Mouse (Mus musculus): ENCODE measurements around the gene Ecpas.
A peak's percentile ranks its signal among the peaks of the same experiment; 100 is the strongest.

Ecpas gene

DNA sequence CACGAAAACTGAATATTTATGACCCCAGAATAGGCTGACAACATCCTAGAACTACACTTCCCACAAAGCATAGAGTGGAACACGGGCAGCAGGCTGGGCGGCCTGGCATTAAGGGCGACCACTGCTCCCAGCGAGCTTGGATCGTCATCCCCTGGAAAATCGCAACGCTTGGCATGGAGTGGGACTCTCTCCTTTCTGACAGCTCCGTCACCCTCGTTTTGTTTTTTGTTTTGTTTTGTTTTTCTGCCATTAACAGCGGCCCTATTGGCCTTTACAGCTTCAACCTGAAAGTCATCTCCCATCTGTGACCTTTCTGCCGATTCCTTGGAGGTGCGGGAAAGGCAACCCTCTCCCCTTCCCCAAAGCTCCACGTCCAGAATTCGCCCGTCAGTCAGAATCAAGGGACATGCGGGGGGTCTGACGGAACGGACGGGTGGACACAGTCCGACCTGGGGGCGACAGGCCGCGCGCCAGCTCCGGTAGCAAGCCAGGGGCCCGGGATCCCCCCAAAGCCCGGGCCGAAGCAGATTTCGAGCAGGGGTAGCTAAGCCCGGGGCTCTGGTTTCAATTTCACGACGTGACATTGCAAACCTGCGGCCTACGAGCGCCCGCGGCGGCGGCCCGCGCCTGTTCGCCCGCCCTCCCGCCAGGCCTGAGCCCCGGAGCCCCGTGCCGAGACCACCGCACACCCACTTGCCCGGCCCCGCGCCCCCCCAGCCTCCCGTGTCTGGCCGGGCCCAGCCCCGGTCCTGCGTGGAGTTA, 1.3 kb downstream of the Ecpas start:
- DNase-seq (ENCODE audit: low spot score) = peak; percentile 77

DNA sequence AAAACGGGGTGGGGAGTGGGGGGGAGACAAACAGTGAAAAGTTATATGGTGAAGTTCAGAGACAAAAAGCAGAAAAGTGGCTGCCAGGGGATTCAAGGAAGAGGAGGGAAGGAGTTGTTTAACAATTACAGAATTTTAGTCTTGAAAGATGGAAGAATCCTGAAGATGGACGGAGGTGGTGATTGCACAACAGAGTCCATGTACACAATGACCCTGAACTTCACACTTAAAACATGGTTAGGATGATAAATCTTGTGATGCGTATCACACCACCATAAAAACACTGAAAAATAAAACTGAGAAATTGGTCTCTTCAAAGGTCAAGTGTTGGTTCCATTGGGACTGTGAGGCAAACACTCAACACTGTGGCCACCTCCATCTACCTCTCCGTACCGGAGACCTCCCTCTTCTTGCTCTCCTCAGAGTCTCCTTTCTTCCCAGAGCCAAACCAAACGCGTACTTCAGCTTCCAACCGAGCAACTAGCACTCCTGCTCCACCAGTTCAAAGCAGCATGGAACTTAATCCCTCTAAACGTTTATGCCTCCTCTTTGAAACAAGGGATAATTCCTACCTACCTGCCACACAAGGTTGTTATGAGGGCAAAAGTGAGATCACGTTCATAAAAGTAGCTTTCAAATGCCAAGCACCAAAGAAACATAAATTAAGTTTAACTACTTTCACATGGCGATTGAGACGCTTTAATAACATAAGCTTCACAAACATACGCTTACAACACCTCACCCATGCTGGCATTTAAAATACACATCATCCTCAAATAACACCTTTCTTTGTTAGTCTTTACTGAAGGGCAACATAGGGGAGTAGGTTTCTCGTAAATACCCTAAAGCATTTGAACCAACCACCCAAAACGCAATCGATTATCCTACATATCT, 2.1 kb downstream of the Ecpas start:
- no peak for DNase-seq (ENCODE audit: low spot score)

DNA sequence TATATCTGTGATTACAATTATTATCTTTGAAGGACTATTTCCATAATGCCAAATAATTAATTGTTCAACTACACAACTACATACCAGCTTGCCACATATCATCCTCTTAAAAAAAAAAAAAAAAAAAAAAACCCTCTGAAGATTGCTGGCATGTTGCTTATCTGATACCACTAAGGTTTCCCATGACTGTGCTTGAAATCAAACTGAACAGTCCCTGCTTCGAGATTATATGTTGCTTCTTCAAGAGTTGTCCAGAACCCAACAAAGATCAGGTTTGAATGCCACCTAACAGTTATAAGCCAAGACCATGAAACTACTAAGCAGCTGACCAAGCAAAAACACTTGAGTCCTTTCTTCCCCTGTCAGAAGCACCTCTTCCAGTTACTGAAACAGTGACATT, 5.1 kb downstream of the Ecpas start:
- no peak for DNase-seq (ENCODE audit: low spot score)

DNA sequence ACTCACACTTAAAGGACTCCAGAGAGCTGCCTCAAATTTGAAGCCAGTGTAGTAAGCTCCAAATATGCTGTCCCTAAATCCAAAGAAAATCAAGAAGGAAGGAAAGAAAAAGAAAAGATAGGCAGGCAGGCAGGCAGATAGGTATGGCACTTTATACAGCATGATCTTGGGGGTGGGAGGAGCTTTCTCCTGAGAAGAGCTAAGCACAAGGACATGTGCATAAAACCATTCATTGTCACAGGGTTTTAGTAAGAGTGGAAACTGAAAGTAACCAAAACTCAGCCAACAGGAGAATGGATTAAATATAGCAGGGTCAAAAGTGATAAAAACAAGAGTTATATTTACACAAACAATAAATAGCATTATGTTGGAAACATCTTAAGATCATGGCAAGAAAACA, 14.2 kb downstream of the Ecpas start:
- no peak for DNase-seq (ENCODE audit: low spot score)

DNA sequence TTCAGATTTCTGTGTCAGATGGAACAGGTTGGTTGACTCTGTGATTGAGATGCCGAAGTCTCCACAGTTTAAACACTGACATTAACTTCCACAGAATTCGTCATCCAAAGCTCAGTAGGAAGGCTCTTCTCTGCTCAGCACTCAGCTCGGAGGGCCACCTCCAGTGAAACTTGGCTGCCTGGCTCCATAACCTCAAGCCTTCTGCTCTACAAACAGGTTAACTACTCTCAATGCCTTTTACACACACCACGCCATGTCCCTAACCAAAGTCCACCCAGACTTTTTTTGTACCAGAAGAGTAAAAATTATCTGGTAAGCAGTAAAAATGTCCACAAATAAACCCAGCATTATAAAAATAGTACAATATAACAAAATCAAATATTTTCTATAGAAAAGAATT, 15.1 kb downstream of the Ecpas start:
- no peak for DNase-seq (ENCODE audit: low spot score)

DNA sequence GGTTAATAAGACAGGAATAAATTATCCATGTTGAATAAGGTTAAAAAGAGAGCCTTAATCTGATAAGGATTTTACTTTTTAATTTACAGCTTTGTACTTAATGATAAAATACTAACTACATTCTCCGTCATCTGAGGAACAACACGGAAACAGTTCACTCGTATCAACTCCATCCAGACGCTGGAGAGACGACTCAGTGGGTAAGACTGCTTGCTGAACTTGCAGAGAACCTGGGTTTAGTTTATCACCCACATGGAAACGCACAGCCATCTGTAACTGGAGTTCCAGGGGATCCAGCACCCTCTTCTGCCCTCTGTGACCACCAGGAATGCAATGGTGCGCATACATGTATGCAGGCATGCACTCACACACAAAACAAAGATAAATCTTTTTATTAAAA, 18.1 kb downstream of the Ecpas start:
- no peak for DNase-seq (ENCODE audit: low spot score)

DNA sequence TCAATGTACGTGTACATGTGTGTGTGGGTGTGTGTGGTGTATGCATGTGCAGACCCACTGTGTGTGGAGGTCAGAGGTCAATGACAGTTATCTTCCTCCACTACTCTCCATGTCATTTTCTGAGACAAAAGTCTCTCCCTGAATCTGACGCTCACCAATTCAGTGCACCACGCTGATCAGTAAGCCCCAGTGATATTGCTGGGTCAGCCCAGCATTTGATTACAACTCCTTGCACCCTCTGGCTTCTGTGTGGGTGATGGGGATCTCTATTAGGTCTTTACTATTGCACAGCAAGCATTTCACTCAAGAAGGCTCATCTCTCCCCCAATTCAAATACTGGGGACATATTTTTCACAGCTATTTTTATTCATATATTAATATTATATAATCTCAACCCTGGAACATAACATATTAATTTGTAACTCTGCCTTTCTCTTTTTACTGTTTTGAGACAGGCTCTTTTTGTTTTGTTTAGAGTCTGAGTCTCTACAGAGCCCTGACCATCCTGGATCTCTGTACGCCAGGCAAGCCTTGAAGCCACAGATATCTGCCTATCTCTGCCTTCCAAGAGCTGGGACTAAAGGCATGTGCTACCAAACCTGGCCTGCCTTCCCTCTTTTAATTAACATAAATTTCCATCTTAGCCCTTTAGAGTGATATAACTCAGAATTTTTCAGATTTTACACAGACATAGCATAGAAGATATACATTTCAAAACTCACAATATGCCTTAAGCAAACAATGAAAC, 22.3 kb downstream of the Ecpas start:
- no peak for DNase-seq (ENCODE audit: low spot score)

DNA sequence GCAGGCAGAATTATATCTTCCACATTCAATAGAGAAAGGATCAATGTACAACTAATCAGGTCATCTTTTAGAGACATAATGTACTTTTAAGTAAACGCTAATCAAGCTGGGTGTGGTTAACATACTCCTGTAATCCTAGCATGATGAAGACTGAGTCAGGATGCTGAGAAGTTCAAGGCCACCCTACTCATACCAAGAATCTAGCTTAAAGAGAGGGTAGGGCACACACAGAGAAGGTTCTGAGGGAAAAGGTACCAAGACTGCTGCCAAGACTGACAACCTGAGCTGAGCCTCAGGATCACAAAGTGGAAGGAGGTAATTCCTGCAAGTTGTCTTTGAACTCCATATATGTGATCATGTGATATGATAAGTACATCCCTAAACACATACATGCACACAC, 24.0 kb downstream of the Ecpas start:
- no peak for DNase-seq (ENCODE audit: low spot score)

DNA sequence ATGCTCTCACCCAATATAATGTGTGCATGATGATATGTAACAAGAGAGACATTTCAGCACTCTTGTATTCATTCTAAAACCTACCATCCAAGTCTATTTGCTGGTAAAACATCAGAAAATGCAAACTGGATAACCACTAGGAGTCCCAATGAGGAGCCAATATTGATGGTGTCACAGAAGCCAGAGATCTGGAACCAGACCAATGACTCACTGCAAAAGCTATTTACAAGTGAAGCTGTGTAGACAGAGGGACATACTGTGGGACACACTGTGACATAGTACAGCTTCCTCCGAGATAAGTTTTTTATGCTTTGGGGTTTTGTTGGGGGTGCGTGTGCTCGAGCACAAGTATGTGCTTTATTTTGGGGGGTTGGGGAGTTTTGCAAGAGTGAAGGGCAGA, 24.9 kb downstream of the Ecpas start:
- DNase-seq (ENCODE audit: low spot score) = no peak

DNA sequence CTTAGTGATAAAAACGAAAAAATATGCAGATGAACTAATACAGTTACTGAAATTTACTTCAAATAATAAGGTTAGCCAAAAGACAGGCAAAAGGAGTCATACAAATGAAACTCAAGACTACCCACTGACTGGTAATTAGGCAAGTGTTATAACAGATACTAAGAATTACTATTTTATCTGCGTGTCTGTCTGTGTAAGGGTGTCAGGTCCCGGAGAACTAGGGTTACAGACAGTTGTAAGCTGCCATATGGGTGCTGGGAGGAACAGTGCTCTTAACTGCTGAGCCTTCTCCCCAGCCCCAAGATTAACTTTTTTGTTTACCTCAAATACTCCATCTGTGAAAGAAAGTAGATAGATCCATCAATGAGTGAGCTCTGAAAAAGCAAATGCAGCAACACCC, 25.8 kb downstream of the Ecpas start:
- DNase-seq (ENCODE audit: low spot score) = no peak

DNA sequence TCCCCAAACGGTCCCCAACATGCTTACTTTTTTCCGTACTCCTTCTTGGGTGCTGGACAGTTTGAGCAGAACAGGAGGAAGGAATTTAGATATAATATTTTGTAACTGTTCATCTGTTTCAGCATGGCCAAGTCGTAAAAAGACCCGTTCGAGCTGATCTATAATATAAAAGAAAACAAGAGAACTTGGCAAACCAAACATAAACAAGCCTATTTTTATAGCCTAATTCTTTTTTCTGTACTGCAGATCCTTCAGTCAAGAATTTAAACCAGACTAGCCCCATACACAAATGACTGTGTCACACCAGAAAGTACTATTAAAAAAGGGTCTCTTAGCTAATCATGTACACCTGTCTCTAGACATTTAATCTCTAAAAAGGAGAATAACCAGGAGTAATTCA, 27.2 kb downstream of the Ecpas start:
- DNase-seq (ENCODE audit: low spot score) = no peak

DNA sequence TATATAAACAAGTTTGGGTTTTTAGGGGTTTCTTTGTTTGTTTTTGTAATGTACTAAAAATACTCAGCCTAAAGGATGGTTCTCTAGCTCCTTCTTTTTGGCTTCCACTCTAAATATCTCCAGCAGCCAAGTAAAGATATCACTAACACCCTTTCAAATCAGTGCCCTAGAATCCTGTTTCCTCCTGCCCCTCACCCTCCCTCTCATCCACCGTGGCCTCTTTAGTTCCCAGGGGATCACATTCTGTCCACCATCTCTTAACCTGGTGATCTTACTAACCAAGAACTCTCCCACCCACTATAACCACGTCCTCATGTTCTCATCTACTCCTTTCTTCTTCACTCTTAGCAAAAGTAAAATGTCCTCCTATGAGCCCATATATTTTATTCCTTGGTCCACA, 28.7 kb downstream of the Ecpas start:
- no peak for DNase-seq (ENCODE audit: low spot score)

DNA sequence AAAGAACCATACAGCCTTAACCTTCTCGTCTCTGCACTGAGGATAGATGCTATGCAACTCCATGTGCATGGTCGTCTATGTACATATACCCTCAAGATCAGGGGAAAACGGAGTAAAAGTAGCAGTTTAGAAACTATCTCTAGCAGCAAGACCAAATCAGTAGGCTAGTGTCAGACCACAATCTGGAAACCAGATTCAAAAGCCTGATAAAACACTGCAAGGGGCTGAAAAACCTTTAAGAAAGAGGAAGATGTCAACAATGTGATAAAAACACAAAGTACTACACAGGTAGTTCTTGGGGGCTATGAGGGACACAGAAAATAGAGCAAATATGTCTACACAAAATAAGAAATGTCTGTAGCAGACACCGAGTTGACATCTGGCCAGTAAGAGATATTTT, 38.2 kb downstream of the Ecpas start:
- DNase-seq (ENCODE audit: low spot score) = no peak

DNA sequence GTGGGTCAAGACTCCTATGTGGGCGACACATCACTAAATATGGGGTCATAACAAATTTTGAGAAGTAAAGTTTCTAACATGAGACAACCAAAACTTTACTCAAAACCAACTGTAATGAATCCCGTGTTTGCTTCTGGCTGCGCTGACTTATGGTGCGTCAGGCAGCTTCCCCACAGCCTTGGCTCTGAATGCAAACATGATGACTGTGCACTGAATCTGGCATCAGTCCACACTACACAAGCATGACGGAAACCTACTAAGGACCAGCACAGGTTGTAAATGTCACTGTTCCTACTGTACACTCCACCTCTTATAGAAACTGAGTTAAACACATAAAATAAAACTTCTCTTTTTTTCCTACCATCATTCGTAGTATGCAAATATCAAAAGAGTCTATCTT, 45.3 kb downstream of the Ecpas start:
- no peak for DNase-seq (ENCODE audit: low spot score)

DNA sequence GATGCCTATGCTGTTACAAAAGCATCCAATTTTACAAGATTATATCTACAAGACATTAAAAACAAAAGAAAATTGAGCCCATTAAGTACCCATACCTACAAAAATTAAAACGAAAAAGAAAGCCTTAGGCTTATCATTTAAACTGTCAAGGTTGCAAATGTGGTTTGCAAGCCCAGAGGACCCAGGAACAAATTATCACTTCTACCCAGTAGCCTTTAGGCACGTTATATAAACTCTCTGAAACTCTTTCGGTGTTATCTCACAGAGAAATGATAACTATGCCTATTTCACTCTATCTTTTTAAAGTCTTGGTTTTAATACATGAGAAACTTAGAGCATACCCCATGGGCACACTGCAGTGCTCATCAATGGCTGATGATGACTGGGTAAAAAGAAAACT, 79.6 kb downstream of the Ecpas start:
- DNase-seq (ENCODE audit: low spot score) = no peak

DNA sequence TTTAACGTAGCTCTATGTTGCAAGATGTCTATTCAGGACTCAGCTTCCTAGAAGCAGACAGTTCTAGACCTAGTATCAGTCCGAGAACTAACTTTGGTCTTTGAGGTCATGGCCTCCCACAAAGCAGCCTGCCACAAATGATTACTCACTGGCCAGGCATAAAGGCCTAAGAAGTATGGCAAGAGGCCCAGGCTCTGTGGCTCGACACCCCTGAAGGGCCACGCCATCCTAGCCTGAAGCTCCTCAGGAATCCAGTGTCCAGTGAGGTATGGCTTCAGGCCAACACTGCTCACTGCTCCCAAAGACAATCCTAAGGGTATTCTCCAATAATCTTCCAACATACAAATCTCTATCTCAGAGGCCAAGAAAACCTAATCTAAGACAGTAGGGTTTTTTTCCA, 86.6 kb downstream of the Ecpas start:
- DNase-seq (ENCODE audit: low spot score) = no peak

DNA sequence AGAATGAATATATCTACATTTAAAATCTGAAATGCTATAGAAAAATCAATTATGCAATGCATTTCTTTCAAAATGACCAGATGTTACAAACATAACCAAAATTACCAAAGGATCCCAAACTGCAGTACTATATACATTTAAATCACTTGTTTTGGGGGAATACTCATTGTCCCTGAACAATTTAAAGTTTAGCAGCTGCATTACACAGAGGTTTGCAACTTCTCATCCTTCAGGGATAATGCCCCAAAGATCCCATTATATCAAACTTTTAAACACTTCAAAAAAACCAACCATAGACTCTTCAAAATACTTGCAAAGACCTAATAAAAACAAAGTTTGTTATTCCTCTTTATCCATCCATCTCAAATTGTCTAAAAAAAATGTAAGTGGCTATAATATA, 124.9 kb downstream of the Ecpas start, which contains the start of gene Olfr267:
Gene Olfr267 (minus strand): TSS at position 101 of the 400 bp plus-strand sequence.
- DNase-seq (ENCODE audit: low spot score) = no peak

DNA sequence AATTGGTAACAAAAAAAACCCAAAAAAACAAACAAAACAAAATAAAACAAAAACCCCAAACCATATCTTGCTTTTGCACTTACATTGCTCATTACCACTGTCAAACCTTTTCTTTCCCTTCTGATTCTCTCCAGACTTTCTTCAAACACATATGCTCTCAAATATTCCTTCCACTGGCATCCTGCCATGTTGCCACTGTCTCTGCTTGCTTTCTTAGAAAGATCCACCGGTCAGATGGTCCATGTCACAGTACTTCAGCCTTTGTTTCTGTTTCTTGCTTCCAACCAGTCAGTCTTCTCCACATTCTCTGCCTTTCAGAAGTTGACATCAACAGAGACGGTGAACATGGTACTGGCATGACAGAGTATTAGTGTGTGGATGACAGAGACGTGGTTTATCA, 125.9 kb downstream of the Ecpas start:
- no peak for DNase-seq (ENCODE audit: low spot score)

DNA sequence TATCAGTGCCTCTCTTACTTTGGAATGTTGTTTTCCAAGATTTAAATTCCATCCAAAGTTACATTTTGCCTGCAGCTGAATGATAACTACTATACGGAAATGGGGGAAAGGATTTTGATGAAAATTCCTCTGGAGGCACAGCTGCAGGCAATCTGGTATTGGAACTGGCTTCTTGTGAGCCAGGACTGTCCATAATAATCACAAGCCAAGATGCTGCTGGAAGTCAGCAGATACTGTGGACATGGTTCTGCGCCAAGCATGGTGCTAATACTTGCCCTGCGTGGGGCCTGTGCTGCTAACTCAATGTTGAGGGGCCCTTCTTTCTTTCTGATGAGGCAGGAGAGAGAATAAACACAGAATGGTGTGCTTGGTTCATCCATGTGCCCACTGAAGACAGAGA, 149.1 kb downstream of the Ecpas start:
- no peak for DNase-seq (ENCODE audit: low spot score)

DNA sequence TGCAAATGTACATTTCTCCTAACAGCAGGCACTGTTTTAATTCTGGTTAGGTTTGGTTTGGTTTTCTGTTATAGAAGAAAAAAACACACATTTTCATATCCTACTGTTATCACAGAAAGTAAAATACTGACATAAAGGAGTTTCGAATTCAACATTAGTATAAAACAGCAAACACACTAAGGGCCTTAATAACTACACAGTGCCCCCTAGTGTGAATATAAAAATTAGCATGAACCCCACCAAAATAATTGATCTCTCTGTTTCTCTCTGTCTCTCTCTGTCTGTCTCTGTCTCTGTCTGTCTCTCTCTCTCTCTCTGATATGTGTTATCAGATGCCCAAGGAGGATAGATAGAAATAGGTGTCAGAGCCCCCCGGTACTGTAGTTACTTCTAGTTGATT, 163.0 kb downstream of the Ecpas start:
- DNase-seq (ENCODE audit: low spot score) = no peak

DNA sequence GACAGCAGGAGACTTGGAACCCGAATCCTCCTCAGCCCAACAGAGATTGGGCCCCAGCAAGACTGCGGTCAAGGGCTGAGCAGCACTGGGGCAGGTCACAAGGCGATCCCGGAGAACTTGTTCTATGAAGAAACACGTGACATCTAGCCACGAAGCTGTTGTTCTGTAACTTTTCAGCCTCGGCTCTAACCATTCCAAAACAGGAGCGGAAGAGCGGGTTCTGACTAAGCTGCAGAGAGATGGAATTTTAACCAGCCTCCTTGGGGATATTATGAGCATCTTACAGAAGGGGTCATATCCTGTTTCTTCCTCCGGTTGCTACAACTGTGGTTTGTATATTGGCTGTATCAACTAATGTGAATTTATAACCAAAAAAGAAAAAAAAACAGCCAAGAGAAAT, 163.4 kb downstream of the Ecpas start:
- DNase-seq (ENCODE audit: low spot score) = peak; percentile 47

Measured in testis, postnatal 10 days (tissue).